Mouse (Mus musculus) left cerebral cortex, postnatal 4 days (tissue): ENCODE results near the gene Ckmt1. TPM values are rescaled to one million over a fixed set of nuclear protein-coding genes. Genes with fewer than 3 reads are reported as not detected.

ENCODE experiments used
- DNase-seq: peaks from one replicate; pipeline ENCODE4 v3.0.0-alpha.2; 2022
- intact Hi-C: fragments of 180-260 bp; cut with DNase I; formaldehyde crosslinking; loops from one replicate; pipeline ENCODE4 v1.15.1; 2025
- total RNA-seq, 2 experiments: library from RNA; stranded (reverse); gene quantifications; 2 replicates each; pipeline ENCODE4 v1.2.3; 2021

Ckmt1 gene
- total RNA-seq, 2 experiments from 2014 or later: 119 to 134 TPM

- intact Hi-C loops: no loop called here
- DNase-seq: peak; percentile 18
Observed at GRCm38 (mm10) chr2:121408160-121408559, 50.6 kb downstream of the Ckmt1 start.

DNA sequence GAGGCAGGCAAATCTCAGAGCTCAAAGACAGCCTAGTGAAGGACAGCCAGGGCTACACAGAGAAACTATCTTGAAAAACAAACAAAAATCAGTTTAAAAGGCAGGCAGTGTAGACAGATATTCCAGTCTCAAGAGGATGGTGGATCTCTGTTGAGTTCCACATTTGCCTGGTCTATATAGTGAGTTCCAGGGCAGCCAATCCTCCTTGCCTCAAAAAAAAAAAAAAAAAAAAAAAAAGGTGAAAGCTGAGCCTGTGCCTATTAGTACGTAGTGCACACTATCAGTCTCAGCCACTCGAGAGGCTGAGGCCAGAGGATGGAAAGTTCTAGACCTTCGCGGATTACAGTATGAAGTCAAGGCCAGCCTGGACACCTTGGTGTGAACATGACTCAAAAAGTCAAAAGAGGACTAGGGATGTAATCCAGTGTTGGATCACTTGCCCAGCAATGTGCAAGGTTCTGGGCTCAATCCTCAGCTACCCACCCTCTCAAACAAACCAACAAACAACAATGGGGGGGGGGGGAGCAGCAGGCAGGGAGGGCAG, 55.4 kb downstream of the Ckmt1 start:
- intact Hi-C loops: no loop called here
- DNase-seq: no peak

Other genes starting within 250 kb of the Ckmt1 start
- gene Tgm7, start 247.9 kb upstream of the Ckmt1 start, total RNA-seq: not detected
- gene Adal, start 217.3 kb upstream of the Ckmt1 start, total RNA-seq: 10 to 100 TPM; 16.1 to 16.8 TPM
- 1 to 10 TPM; 9.2 to 9.4 TPM for gene Lcmt2, start 217.1 kb upstream of the Ckmt1 start, total RNA-seq
- gene Tubgcp4, start 187.1 kb upstream of the Ckmt1 start, total RNA-seq: 10 to 100 TPM; 32.3 to 34.5 TPM
- 1 to 10 TPM; 7.3 to 7.9 TPM for gene Zscan29, start 186.6 kb upstream of the Ckmt1 start, total RNA-seq
- 100 to 1,000 TPM; 238 to 265 TPM for gene Trp53bp1, start 86.3 kb upstream of the Ckmt1 start, total RNA-seq
- 100 to 1,000 TPM; 161 to 189 TPM for gene Map1a, start 68.1 kb upstream of the Ckmt1 start, total RNA-seq
- gene Ppip5k1, start 2.3 kb upstream of the Ckmt1 start, total RNA-seq: 10 to 100 TPM; 24.7 to 30.8 TPM
- not detected for gene Strc, start 29.5 kb downstream of the Ckmt1 start, total RNA-seq
- gene Pdia3, start 56.1 kb downstream of the Ckmt1 start, total RNA-seq: 100 to 1,000 TPM; 214 to 225 TPM
- 1 to 10 TPM; 6.1 to 8.3 TPM for gene Catsper2, start 56.1 kb downstream of the Ckmt1 start, total RNA-seq
- not detected for gene Ell3, start 86.6 kb downstream of the Ckmt1 start, total RNA-seq
- gene Serf2, start 91.5 kb downstream of the Ckmt1 start, total RNA-seq: 100 to 1,000 TPM; 133 to 149 TPM
- gene Hypk, start 95.6 kb downstream of the Ckmt1 start, total RNA-seq: 10 to 100 TPM; 28.1 to 28.9 TPM
- gene Serinc4, start 99.1 kb downstream of the Ckmt1 start, total RNA-seq: 1 to 10 TPM; 2.7 to 3.0 TPM
- 10 to 100 TPM; 33.9 to 37.8 TPM for gene Mfap1b, start 116.4 kb downstream of the Ckmt1 start, total RNA-seq
- gene Mfap1a, start 149.0 kb downstream of the Ckmt1 start, total RNA-seq: 10 to 100 TPM; 30.5 to 32.4 TPM
- 1 to 10 TPM; 4.5 to 5.8 TPM for gene Wdr76, start 149.0 kb downstream of the Ckmt1 start, total RNA-seq